Mouse (Mus musculus): Measurements from ENCODE around the gene Tekt5.

Gene Tekt5

DNA sequence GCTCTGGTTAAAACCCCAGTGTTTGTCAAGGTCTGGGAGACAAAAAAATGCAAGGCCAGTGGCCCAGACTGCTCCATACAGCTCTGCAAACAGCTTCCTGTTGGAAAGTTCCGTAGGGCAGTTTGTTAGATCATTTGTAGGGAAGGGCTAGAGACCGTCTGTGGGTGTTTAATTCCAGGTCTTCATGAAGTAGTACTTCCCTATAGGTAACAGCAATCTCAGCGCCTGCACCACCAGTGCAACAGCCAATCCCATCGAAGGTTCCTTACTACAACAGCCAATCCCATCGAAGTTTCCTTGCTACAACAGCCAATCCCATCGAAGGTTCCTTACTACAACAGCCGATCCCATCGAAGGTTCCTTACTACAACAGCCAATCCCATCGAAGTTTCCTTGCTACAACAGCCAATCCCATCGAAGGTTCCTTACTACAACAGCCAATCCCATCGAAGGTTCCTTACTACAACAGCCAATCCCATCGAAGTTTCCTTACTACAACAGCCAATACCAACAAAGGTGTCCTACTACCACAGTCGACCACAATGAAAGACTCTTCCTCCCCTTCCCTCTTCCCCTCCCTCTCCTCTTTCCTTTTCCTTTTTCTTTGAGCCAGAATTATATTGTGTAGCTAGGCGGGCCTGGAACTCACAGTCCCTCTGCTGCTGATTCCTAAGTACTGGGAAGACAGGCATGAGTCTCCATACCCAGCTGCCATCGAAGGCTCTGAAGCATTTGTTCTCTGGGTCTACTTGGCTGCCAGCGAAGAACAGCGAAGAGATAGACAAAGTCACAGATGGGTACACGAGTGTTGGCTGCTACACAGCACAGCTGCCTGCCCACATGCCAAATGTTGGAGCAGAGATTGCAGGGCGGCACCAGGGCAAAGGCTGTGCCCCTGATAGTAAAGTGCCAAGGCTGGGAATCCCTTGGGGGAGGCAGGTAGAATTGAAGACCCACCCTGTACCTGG, 58.6 kb downstream of the Tekt5 start:
- no peak for DNase-seq (ENCODE audit: low spot score)

DNA sequence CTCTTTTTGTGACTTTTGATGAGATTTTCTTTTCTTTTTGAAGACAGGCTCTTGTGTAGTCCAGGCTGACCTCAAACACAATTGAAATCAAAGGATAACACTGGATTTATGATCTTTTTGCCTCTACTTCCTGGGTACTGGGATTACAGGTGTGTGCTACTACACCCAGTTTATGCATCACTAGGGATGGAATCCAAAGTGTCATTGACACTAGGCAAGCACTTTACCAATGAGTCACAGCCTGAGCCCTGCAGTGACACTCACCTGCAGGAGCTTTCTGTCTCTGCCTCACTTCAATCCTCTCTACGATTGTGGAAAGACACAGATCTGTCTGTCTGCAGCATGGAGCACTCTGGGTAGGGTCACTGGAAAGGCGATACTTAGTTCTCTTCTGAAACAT, 59.3 kb downstream of the Tekt5 start:
- DNase-seq (ENCODE audit: low spot score) = no peak

DNA sequence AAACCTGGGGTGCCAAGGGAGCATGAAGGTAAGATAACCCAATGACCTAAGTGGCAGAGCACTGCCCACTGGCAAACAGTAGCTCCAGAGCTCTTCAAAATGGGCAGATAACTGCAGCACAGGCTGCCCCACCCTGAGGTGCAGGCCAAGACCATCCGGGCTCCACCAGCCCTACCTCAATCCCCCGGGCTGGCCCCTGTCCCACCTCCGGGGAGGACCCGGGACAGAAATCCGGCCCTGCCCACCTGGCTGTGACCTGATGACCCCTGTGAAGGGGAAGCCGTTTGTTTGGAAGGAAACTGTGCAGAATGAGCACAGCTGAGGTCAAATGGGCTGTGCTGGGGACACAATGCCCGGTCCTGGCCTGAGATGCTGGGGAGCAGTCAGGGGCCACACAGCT, 62.6 kb downstream of the Tekt5 start:
- no peak for DNase-seq (ENCODE audit: low spot score)

DNA sequence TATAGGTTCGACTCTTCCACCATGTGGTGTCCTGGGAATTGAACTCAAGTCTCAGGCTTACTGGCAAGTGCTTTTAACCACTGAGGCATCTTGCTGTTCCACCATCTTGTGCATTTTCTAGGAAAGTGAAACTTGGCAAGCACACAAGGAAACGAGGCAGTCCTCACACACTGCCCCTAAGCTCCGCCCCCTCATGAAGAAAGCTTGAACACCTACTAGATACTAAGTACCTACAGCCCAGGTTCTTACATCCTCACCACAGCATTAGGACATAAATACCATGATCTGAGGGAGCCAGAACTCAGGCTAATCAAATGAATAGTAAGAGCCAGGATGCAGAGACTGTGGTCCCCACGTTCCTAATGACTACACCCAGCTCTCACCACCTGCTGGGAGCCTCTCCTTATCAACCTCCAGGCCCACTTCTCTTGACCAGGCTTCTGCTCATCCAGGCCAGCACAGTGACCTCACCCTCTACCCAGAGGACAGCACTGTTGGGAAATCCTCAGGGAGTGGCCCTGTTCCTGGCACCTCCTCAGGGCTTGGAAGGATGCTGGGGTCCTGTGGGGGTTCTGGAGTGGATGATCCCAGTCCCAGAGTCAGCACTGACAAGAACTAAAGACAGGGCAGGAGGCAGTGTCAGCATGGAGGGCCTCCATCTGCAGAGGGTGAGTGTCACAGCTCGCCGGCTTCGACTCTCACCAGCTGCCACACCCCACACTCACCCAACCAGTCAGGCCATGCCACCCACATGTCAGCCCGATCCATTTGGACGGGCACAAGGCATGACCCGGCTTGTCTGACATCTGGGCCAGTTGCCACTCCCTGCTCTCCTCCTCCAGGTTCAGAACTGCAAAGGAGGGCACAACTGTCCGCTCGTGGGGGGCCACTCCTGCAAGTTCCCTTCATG, 64.4 kb downstream of the Tekt5 start:
- no peak for DNase-seq (ENCODE audit: low spot score)

DNA sequence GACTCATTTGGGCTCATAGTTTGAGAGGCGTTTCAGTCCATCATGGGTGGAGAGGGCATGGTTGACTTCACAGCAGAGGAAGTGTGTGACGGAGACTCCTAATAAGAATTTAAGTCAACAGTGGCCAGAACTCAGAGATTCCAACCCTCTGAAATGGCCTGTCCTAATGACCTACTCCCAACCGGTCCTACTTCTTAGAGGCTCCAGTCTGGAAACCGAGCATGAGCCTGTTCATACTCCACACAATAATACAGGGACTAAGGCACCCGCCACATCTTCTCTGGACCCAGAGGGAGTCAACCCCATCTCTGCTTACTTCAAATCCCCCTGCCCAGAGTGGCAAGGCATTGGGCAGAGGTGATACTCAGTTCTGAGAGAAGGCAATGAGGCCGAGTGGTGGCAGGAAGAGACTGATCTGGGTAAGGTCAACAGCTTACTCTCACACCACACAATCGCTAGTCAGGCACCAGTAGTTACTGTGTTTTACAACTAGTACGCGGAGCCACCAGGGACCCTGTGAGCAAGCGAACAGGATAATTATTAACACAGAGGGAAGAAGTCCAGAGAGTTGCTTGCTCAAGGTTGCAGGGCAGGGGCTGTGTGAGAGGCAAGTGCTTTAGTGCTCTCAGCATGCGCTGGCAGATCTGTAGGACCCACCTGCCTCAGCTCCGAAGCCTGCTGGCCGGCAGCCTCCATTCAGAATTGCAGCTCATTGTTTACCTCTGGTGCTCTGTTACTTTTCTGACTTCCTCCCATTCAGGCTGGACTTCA, 67.5 kb downstream of the Tekt5 start:
- no peak for DNase-seq (ENCODE audit: low spot score)

DNA sequence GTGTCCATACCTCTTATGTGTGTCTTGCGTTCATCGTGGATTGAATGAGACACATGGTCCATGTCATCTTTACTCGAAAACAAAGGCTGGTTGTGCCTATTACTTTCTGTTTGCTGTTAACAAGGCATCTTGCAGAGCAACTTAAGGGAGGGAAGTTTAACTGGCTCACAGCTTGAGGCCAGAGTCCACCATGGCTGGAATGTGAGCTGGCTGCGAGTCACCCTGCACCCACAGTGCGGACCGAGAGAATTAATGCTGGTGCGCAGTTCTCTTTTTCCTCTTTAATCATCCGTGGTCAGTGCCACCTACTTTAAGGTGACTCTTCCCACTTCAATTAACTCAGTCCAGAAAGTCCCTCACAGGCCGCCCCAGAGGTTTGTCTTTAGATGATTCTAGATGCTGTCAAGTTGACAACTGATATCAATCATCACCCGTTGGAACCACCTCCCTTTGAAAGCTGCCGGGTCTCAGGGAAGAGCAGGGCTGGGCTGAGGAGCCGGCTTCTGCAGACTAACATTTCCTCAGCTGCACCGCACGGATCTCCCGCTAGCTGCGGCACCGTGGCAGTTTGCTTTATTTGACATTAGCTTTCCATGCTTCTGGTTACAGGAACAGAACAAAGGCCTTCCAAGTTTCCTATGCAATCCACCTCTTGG, 75.2 kb downstream of the Tekt5 start:
- no peak for DNase-seq (ENCODE audit: low spot score)

DNA sequence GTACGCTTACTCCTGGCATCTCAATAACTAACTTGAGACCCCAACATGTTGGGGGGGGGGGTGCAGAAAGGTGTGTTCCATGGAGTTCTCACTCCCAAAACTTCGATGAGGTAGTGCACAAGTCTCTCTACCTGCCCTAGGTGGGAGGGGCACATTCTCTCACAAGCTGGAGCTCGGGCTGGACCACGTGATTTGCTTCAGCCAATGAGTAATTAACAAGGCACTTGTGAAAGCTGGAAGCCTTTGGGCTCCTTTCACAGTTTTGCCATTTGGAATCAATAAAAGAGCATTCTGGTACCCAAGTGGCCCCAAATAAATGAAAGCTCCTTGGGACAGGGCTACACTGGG, 78.1 kb downstream of the Tekt5 start:
- no peak for DNase-seq (ENCODE audit: low spot score)

DNA sequence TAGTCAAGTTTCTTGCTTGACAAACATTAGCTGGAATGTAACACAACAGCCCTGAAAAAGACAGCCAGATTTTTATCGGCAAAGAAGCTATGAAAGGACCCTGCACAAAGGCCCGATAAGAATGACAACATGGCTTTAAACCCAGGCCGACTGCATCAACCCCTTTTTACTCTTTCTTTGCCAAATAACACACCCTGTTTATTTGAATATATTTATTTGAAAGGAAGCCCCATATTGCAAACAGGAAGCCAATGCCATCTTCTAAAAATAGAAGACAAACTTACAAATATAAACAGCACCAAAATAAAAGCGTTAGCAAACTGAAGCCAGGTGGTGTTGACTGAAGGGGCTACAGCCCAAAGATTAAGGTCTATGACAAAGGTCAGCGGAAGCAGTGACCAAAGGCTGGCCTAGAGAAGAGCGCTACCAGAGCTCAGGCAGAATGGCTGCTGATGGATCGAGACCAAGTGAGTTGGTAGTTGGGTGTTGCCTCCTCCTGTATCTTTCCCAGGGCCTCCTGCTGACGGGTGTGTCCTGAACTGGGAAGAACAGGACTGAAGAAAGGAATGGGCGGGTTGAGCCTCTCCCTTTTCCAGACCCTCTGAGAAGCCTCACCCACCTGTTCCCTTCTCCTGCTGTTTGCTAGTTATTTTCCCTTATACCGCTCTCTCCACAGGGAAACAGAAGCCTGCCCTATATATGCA, 78.6 kb downstream of the Tekt5 start:
- no peak for DNase-seq (ENCODE audit: low spot score)

DNA sequence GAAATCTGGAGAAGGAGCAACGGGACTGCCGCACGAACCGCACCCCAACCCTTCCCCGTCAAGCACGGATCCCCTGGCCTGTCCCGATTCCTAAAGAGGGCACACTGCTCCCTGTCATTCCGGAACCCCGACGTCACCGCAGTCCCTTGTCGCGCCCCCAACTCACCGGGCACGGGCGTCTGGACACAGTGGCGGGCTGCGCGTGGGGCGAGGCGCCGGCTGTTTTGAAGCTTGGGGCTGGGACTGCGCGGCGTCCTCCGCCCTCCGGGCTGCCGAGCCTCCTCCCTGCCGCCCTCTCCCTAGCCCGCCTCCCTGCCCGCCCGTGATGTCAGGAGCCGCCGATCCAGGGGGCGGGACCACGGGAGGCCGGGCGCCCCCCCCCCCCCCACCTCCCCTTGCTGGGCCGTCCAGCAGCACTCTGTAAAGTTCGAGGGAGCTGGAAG, 81.6 kb downstream of the Tekt5 start, which contains the start of gene Emp2:
TSS of gene Emp2 (minus strand) at position 323 of the 443 bp plus-strand sequence.
- DNase-seq (ENCODE audit: low spot score) = peak; percentile 77

DNA sequence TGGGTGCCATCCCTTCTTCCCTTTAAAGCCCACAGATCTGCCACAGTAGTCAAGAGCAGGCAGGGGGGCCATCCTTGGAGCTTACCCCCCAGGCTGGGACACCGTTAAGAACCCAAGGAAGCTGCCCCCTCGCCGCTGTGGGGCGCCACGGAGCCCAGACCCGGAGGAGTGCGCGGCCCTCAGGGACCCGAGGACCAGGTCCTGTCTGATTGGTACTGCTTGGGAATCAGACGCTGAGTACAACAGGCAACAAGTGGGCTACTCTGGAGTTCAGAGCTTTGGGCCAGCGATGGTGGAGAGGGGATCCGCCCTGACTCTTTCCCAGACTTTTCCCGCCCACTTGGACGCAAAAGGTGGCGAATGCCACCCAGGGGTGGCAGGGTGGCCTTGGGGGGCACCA, 82.1 kb downstream of the Tekt5 start:
- DNase-seq (ENCODE audit: low spot score) = peak; percentile 58

DNA sequence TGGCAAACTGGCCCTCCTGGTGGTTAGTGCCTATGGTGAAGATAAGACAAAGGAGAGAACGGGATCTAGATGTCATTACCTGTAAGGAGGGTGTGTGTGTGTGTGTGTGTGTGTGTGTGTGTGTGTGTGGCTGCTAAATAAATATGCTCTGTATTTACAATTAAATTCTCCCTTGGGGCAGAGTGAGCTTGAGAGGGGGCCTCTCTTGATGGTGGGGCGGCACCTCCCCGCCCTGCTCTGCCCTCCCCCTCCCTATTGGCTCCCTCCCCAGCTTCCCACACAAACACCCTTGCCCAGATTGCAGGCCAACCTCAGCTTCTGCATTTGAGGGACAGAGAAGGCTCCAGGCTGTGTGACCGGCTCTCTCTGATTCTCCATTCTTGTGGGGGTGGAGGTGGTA, 83.3 kb downstream of the Tekt5 start:
- no peak for DNase-seq (ENCODE audit: low spot score)

DNA sequence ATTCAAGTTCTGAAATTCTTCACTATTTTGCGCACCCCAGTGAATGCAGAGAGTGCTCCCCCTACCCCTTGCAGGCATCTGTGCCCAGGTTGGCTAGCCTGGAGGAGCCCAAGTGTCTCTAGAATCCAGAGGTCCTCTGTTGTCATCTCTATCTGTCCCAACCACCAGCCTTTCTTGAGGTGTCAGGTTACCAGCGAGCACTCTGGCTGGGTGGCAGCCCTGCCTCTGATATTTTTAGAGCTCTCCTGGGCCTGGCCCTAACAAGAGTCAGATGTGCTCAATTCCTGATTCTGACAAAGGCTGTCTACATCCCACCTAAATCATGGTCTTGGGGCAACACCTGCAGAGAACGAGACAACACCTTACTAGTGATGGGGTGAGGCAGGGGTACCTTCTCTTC, 84.2 kb downstream of the Tekt5 start:
- DNase-seq (ENCODE audit: low spot score) = no peak

DNA sequence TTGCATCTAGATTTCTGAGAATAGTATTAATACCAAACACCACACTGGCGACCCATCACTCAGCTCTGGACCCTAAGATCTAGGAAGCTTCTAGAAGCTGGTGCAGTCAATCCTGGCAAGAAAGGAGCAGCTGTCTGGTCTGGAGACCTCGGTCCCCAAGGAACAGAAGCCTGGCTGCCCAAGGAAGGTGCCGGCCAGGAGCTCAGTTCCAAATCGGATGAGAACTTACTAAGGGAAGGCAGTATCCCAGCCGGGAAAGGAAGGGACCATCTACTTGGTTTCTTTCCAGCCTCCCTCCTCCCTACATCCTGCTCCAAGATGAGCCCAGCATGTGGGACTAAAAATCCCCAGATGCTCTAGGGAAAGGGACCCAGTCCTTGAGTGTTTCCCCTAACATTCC, 84.8 kb downstream of the Tekt5 start:
- DNase-seq (ENCODE audit: low spot score) = no peak

Measured in testis, postnatal 10 days (tissue).